Mouse (Mus musculus) midbrain, embryonic 11.5 days (tissue): ENCODE data around the gene C2cd4d. TPM values are rescaled to one million over a fixed set of nuclear protein-coding genes. Genes with fewer than 3 reads are reported as not detected.

Source experiments
- ATAC-seq: fragments of 200-750 bp; cut with Nextera tagmentation; 2 replicates; pipeline ENCODE4 v1.8.0; 2017; ENCODE audit warnings: moderate TSS enrichment, moderate library complexity; ENCODE audit not compliant: low FRiP score
- DNase-seq: peaks from one replicate; pipeline ENCODE4 v3.0.0; 2015; ENCODE audit warnings: low spot score; ENCODE audit errors: missing footprints
- H3K27ac ChIP-seq: fragments of 300-500 bp; sonication (generic); 2 replicates; pipeline ENCODE4 v1.5.1; 2014; ENCODE audit warnings: low read depth, low read length
- H3K27me3 ChIP-seq: fragments of 300-500 bp; sonication (generic); 2 replicates; pipeline ENCODE4 v1.6.1; 2014; ENCODE audit warnings: mild to moderate bottlenecking, low read length, moderate library complexity, mixed read lengths; ENCODE audit not compliant: control insufficient read depth, insufficient read depth
- H3K36me3 ChIP-seq: fragments of 300-500 bp; sonication (generic); 2 replicates; pipeline ENCODE4 v1.6.1; 2014; ENCODE audit warnings: mild to moderate bottlenecking, low read length, moderate library complexity, mixed read lengths; ENCODE audit not compliant: control insufficient read depth, insufficient read depth
- H3K4me1 ChIP-seq: fragments of 300-500 bp; sonication (generic); 2 replicates; pipeline ENCODE4 v1.6.1; 2014; ENCODE audit warnings: low read length; ENCODE audit not compliant: control insufficient read depth, insufficient read depth
- H3K4me2 ChIP-seq: fragments of 300-500 bp; sonication (generic); 2 replicates; pipeline ENCODE4 v1.6.1; 2014; ENCODE audit warnings: mild to moderate bottlenecking, moderate library complexity
- H3K4me3 ChIP-seq: fragments of 300-500 bp; sonication (generic); 2 replicates; pipeline ENCODE4 v1.5.1; 2014; ENCODE audit warnings: low read depth, low read length
- H3K9ac ChIP-seq: fragments of 300-500 bp; sonication (generic); 2 replicates; pipeline ENCODE4 v1.6.1; 2014; ENCODE audit warnings: low read length
- H3K9me3 ChIP-seq: fragments of 300-500 bp; sonication (generic); 2 replicates; pipeline ENCODE4 v1.6.1; 2016; ENCODE audit warnings: low read length; ENCODE audit not compliant: control insufficient read depth
- WGBS: fragments of 180-500 bp; shearing (Covaris S2); extraction: QIAGEN DNeasy Blood & Tissue Kit; methylation state at CpG from one replicate; pipeline ENCODE4 v1.1.7; 2014; 5-methylcytosine and 5-hydroxymethylcytosine counted together
- polyA plus RNA-seq: library from polyadenylated mRNA; unstranded; fragments of >200 nt; fragmentation: Nextera tagmentation; extraction: Ambion mirVana; gene quantifications from 2 replicates; pipeline ENCODE4 v1.2.1, GENCODE M21; 2014

Gene C2cd4d
- polyA plus RNA-seq, 1 experiment from 2014 or later = 1.4 TPM

DNA sequence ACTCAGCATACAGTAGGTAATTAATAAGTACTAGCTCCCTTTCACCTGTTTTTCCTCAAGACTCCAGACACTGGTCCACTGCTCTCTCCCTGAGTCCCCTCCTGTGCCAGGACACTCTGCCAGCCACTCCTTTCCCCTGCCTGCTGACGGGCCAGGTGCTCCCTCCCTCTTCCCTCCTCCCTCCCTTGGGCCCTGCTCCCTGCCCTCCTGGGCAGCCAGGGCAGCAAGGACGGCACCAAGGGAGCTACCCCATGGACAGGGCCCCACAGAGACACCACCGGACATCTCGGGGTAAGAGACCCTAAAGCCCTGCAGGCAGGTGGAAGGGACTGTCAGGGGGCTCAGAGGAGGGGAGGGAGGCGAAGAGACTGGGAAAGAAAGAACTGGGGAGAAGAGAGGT, 10.4 kb downstream of the C2cd4d start, which contains the start of gene Rorc:
Gene Rorc (plus strand): TSS at position 154 of the 400 bp plus-strand sequence.
- H3K36me3 ChIP-seq = no peaks in the 10 kb centered on the region
- WGBS = 16% methylated on average over 5 of the region's 5 CpGs
- no peak within 1 kb of the TSS for H3K4me3 ChIP-seq
- H3K4me1 ChIP-seq = peaks cover 14% of the 10 kb centered on the region
- H3K27me3 ChIP-seq = no peaks in the 10 kb centered on the region
- no peaks in the 10 kb centered on the region for H3K9me3 ChIP-seq
- no peak within 1 kb of the TSS for H3K27ac ChIP-seq
- 0 out of 2 replicates have a peak, but pooled peaks have one; percentile 6 for ATAC-seq
- peak within 1 kb of the TSS; percentile 30 for H3K4me2 ChIP-seq
- DNase-seq = no peak
- peak within 1 kb of the TSS; percentile 33; the same call in 1 of the 2 replicates for H3K9ac ChIP-seq

DNA sequence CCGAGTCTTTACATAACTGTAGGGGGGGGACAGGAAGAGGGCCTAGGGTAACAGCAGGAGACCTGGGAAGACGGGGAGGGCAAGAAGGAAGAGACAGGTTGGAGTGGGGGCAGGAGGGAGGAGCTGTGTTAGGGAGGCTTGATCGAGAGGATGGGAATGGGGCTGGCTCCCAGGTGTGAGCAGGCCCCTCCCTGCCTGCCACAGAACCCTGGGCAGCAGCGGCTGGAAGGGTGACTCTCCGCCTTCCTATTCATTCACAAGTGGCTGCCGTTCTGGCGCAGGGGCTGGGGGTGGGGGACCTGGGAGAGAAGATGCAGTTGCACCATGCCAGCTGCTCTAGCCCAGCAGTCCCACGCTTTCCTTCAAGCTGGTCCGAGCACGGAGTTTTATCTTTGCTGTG, 10.9 kb downstream of the C2cd4d start:
- Histone ChIP-seq H3K9me3 (no peaks in the 10 kb centered on the region), H3K4me2 (peak overlapping the region; percentile 30), H3K9ac (peak overlapping the region; percentile 33; the same call in 1 of the 2 replicates), H3K4me1 (peaks cover 14% of the 10 kb centered on the region), H3K36me3 (no peaks in the 10 kb centered on the region), H3K4me3 (no peak overlapping the region), H3K27me3 (no peaks in the 10 kb centered on the region), H3K27ac (no peak overlapping the region)
- DNase-seq (no peak), ATAC-seq (peak; percentile 43)
- WGBS = 4% methylated on average over 10 of the region's 10 CpGs

DNA sequence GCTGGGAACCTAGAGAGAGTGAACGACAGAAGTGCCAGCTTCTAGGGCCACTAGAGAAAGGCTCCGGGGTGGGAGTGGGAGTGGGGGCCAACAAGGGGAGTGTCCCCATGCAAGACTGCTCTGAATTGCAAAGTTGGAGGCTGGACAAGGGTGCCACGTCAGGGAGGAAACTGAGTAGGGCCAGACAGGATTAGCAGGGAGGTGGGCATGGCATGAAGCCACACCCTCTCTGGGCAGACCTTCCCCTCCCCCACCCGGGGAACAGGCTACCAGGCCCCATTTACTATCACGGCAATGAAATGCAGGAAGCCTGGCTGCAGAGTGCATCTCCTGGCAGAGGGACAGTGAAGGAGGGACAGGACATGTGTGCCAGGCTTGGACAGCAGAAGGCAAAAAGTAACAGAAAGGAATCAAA, 11.4 kb downstream of the C2cd4d start:
- H3K9me3 ChIP-seq = no peaks in the 10 kb centered on the region
- no peaks in the 10 kb centered on the region for H3K36me3 ChIP-seq
- ATAC-seq (peak; percentile 68), DNase-seq (no peak)
- 2% methylated on average over 5 of the region's 5 CpGs for WGBS
- no peaks in the 10 kb centered on the region for H3K27me3 ChIP-seq
- H3K4me3 ChIP-seq = no peak overlapping the region
- no peak overlapping the region for H3K27ac ChIP-seq
- H3K4me2 ChIP-seq = peak overlapping the region; percentile 30
- H3K9ac ChIP-seq = 0 out of 2 replicates have a peak overlapping the region, but pooled peaks have one; percentile 5
- H3K4me1 ChIP-seq = peaks cover 14% of the 10 kb centered on the region

DNA sequence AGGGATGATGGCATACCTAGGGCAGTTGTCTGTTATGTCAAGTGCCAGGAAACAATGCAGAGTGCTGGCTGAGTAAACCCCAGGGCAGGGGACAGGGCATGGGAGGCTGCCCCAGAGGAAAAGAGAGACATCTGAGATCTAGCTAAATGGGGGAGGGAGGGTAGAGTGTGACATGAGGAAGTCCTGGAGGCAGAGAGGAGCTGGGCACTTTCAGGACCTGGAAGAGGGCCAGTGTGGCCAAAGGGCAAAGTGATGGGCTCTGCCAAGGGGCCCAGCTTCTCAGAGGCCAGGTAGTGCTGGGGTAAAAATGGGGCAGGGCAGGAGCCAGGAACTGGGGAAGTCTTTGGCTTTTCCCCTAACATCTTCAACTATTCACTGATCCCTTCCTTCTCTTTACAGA, 12.4 kb downstream of the C2cd4d start:
- no peak overlapping the region for H3K4me2 ChIP-seq
- peaks cover 14% of the 10 kb centered on the region for H3K4me1 ChIP-seq
- H3K4me3 ChIP-seq = no peak overlapping the region
- no peaks in the 10 kb centered on the region for H3K27me3 ChIP-seq
- no peaks in the 10 kb centered on the region for H3K9me3 ChIP-seq
- no peak overlapping the region for H3K27ac ChIP-seq
- ATAC-seq = no peak
- H3K9ac ChIP-seq = no peak overlapping the region
- no peaks in the 10 kb centered on the region for H3K36me3 ChIP-seq
- DNase-seq = no peak

GRCm38 (mm10) chr3:94375146-94375545, 12.9 kb downstream of the C2cd4d start:
- WGBS = 78% methylated on average over 2 of the region's 2 CpGs
- H3K36me3 ChIP-seq = no peaks in the 10 kb centered on the region
- H3K4me2 ChIP-seq = no peak overlapping the region
- ATAC-seq = no peak
- H3K27ac ChIP-seq = no peak overlapping the region
- H3K4me3 ChIP-seq = no peak overlapping the region
- no peaks in the 10 kb centered on the region for H3K9me3 ChIP-seq
- no peak for DNase-seq
- H3K9ac ChIP-seq = no peak overlapping the region
- H3K4me1 ChIP-seq = peaks cover 14% of the 10 kb centered on the region
- no peaks in the 10 kb centered on the region for H3K27me3 ChIP-seq

DNA sequence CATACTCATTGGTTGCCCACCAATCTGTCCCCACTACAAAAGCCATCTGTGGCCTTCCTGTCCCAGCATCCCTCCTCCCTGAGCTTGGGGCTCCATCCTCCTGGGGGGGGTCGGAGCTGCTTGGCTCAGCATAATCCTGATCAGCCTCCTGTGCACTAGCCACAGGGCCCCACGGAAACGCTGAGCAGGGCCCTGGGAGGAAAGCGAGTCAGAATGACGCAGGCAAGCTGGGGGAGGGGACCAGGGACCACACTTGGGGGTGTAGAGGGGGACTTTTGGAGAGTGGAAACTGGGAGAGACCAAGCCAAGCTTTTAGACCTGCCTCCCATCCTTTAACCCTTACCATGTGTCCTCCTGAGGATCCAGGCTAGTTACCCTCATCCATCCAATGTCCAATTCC, 13.6 kb downstream of the C2cd4d start:
- no peak overlapping the region for H3K9ac ChIP-seq
- ATAC-seq = no peak
- H3K4me1 ChIP-seq = peaks cover 14% of the 10 kb centered on the region
- no peaks in the 10 kb centered on the region for H3K27me3 ChIP-seq
- 51% methylated on average over 5 of the region's 5 CpGs for WGBS
- no peaks in the 10 kb centered on the region for H3K36me3 ChIP-seq
- no peak for DNase-seq
- H3K9me3 ChIP-seq = no peaks in the 10 kb centered on the region
- H3K4me2 ChIP-seq = no peak overlapping the region
- H3K4me3 ChIP-seq = no peak overlapping the region
- H3K27ac ChIP-seq = no peak overlapping the region

DNA sequence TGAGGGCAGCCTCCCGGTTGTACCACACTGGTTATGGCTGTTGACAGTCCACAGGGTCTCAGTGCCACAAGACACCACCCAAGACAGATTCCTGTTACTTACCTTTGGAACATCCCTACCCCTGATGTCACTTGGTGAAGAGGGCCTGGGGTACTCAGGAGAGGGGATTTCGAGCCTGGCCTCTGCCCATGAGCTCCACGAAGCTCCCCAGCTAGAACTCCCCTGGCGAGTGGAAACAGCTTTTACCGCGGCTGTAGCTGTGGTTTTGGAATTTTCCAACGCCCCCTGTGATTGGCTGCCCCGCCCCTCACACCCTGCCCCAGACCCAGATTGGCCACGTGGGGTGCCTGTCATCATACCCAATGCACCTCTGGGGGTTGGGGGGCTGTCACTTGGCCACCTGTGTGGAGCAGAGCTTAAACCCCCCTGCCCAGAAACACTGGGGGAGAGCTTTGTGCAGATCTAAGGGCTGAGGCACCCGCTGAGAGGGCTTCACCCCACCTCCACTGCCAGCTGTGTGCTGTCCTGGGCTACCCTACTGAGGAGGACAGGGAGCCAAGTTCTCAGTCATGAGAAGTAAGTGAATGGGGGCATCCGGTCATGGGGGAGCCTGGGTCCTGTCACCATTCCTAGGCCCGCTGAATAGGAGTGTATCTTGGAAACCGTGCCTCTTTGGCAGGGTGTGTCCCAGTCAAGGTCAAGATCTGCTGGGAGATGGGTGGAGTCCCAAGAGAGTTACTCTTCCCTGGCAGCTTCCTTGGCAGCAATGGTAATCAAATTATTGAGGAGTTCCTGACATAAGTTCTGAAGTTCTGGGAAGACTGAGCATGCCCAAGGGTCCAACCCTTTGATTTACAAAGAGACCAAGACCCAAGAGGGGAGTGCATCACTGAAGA, 15.0 kb downstream of the C2cd4d start:
- no peak overlapping the region for H3K4me2 ChIP-seq
- H3K9ac ChIP-seq = no peak overlapping the region
- no peak overlapping the region for H3K4me3 ChIP-seq
- H3K36me3 ChIP-seq = no peaks in the 10 kb centered on the region
- no peaks in the 10 kb centered on the region for H3K9me3 ChIP-seq
- no peaks in the 10 kb centered on the region for H3K27me3 ChIP-seq
- no peak overlapping the region for H3K27ac ChIP-seq
- ATAC-seq (no peak), DNase-seq (no peak)
- H3K4me1 ChIP-seq = peaks cover 10% of the 10 kb centered on the region
- WGBS = 19% methylated on average over 13 of the region's 13 CpGs

- no peak overlapping the region for H3K9ac ChIP-seq
- no peaks in the 10 kb centered on the region for H3K27me3 ChIP-seq
- no peak overlapping the region for H3K4me3 ChIP-seq
- no peak overlapping the region for H3K27ac ChIP-seq
- no peaks in the 10 kb centered on the region for H3K4me1 ChIP-seq
- ATAC-seq = no peak
- DNase-seq = no peak
- no peak overlapping the region for H3K4me2 ChIP-seq
- WGBS = 24% methylated on average over 9 of the region's 9 CpGs
- no peaks in the 10 kb centered on the region for H3K36me3 ChIP-seq
- H3K9me3 ChIP-seq = no peaks in the 10 kb centered on the region
Measured at GRCm38 (mm10) chr3:94379831-94380510, 17.7 kb downstream of the C2cd4d start.

DNA sequence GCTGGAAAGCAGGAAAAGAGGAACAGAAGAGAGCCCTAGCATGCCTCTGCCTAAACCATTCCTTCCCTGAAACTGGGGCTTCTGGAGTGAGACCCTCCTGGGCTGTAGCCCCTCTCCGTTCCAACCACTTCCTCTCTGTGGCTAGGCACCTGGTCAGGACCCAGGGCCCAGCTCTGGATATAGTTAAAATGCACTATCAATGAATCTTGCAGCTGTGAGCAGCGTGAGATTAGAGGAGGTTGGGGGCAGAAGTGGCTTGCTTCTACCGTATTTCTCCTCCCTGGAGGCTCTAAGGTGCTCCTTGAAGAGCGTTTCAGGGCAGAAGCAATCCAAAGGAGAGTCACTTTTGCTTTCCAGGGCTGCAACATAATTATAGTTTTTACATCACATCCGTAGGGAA, 20.1 kb downstream of the C2cd4d start:
- DNase-seq (peak; percentile 68), ATAC-seq (no peak)
- Histone ChIP-seq H3K9me3 (no peaks in the 10 kb centered on the region), H3K27me3 (no peaks in the 10 kb centered on the region), H3K9ac (no peak overlapping the region), H3K4me3 (no peak overlapping the region), H3K4me2 (no peak overlapping the region), H3K27ac (no peak overlapping the region), H3K4me1 (no peaks in the 10 kb centered on the region), H3K36me3 (no peaks in the 10 kb centered on the region)
- WGBS = 79% methylated on average over 5 of the region's 5 CpGs
